Mouse (Mus musculus) mesoderm, embryonic 11.5 days (tissue): ENCODE results near the gene Psd.

Experiments used
- DNase-seq: peaks from one replicate; pipeline ENCODE4 v3.0.0-alpha.2; 2012; ENCODE audit warnings: low read depth, low spot score

Psd gene

DNA sequence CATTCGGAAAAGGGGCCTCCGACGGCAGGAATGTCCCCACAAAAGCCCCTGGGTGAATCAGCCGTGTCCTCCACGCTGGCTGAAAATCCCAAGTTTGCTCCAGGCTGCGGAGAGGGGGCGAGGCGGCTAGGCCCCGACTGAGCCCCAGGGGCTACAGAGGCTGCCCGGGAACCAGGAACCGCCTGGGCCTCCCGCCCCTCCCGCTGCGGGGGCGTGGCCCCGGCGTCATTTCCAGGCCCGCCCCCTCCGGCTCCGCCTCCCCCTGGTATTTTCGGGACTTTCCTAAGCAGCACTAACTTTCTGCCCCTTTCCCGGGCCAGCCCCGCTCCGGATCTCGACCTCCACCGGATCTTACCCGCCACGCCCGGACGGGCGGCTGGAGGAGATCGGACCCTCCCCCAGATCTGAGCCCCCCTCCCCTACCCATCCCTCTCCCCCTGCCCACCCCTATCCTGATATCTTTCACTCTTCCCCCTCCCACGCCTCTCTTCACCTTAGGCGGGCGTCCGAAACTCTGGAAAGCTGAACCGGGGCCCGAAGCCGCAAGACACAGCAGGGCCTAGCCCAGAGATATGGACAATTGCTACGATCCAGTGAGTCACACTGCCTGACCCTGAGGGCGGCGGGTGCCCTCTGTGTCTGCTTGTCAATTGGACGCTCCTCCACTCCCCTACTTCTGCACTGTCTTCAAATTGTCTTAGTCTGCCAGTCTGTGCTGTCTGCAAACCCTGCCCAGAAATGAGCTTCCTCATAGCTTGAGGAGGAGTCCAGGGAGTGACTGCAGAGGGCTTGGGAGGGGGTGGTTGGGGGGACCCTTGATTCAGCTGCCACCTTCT lies 21.3 kb downstream of the Psd start:
- DNase-seq, result peak; percentile 86

DNA sequence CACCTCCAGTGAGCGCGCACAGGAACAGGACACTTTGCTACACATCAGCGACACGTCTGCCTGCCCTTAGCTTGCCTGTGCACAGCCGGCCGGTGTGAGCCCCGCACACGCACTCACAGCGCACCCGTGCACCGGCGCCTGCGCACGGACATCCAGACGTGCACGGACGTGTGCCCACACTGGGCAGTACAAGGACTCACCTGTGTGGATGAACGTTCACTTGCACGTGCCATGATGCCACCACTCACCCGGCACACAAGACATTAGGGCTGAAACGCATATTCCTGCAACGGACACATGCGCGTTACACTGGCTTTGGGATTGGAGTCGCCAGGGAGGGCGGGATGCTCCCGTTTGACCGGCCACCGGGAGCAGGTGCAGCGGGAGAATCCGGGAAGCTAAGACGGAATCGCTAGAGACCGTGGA lies 22.0 kb downstream of the Psd start:
- DNase-seq, result no peak

DNA sequence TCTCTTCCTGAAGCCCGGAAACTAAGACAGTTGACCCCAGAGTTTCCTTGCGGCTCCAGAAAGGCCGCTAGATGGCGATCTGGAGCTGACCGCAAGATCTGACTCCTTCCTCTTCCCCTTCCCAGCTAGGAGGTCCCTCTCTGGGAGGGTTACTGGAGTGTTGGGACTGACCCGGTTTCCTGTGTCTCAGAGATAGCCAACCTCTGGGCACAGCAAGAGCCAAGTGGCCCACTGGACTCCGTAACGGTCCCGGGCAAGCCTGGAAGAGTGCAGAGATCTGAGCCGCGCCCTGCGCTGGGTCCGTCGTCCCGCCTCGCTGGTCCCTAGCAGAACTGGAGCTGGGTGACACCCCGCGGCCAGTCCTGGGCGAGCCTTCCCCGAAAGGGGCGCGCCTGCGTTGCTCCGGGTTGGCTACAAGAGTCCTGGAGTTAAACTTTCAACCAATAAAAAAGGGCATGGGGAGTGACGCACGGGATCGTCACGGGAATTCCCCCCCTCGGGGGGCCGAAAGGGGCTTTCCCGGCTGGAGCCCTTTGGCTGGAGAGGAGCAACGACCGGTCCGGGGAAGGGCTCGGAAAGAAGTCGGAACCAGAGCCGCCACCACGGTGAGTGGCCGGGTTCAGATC lies 22.6 kb downstream of the Psd start, which contains the start of gene Nfkb2:
Gene Nfkb2 (plus strand): TSS at position 105 of the 626 bp plus-strand sequence.
- DNase-seq, result peak; percentile 92

DNA sequence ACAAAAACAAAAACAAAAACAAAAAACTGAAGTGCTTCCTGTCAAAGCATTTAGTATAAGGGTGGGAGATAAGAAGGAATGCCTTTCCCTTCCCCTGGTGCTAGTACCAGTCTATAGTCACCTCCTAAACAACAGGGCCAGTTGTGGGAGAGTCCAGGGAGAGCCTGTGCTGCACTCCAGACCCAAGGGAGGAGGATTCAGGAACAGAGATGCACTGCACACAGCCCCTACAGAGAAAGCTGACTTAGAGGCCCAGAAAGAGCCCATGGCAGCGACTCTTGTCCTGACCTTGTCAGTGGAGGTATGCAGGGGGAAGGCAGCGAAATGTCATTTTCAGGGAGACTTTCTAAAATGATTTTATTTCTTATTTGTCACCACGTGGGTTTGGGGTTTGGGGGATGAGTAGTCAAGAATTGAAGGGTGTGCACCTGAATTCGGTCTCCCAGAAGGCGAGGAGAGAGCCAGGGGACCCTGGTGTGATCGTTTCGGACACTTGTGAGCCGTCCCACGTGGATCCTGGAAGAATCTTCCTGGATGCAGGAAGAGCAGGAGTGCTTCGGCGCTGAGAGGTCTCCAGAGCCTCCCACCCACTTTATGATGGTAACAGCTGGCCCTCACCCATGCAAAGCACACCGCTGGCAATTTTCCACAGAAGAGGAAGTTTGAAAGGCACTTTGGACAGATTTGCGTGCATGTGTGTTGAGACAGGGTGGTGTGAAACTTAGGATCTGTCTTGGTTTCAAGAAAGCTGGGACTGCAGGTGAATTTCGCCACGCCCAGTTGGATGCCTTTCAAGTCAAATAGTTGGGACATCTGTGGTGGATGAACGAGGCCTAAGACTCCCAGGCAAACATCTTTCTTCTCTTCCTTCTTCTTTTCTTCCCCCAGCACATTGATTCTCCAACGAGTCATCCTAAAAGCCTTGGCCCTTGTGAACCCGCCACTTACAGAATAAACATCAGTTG lies 23.4 kb downstream of the Psd start:
- DNase-seq, result no peak

- DNase-seq, result no peak
These were observed 24.4 kb downstream of the Psd start for GRCm38 (mm10) chr19:46302551-46302950.

- no peak for DNase-seq
These were observed 26.5 kb downstream of the Psd start for GRCm38 (mm10) chr19:46300294-46301045.

DNA sequence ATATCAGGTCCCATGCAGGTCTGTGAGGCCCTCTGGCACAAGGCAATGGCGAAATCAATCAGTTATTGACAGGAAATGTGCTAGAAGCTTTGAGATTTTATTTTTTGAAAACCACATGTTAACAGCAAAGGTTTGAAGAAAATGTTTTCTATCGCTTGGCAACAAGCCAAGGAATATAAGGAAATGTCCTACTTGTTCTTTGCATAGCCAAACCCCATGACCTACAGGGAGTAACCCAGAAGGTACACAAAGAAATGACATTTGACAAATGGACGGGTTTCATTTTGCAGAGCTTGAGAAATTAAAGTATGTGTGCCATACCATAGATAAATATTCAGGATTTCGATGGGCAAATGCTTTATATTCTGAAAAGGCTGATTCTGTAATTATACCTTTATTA lies 30.0 kb downstream of the Psd start:
- DNase-seq, result no peak

DNA sequence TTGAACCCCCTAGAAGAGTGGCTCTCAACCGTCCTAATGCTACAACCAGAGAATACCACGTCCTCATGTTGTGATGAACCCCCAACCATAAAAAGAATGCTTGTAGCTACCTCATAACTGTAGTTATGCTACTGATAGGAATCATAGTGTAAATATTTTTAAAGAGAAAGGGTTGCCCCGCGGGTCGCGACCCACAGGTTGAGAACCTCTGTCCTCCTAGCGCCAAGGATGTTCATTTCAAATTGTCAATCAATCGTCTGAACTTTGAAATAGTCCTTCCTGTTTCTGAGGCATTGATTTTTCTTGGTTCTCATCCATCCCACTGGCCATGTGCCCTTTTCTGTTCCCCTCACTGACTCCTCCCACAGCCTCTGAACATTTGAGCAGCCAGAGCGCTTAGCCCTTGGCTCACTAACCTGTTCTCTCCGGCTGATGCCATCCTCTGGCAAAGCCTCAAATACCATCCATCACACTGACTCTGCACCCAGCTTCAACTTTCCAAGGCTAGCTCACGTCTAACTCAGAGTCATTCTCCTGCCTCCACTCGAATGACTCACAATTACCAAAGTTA lies 36.3 kb downstream of the Psd start:
- DNase-seq, result no peak

GRCm38 (mm10) chr19:46287566-46287965 lies 39.4 kb downstream of the Psd start:
- DNase-seq, result no peak

GRCm38 (mm10) chr19:46286926-46287325 lies 40.0 kb downstream of the Psd start:
- no peak for DNase-seq

DNA sequence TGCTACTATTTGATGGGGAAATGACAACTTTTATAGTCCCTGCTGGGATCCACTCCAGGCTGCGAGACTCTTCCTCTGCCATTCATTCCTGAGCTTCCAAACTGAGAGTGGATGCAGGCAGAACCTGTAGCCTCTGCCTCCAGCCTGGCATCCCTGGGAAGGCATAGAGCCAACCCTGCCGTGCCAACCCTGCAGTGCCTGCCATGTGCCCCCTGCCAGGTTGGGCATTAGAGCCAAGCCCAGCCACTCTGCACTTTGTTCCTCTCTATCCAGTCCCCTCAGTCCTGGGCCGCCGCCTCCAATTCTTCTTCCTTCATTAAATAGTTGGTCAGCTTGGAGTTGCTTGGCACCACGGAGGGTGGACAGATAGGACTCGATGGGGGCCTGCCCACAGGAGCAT lies 40.9 kb downstream of the Psd start:
- DNase-seq, result no peak

GRCm38 (mm10) chr19:46285631-46286030 lies 41.3 kb downstream of the Psd start:
- no peak for DNase-seq

GRCm38 (mm10) chr19:46284686-46285085 lies 42.3 kb downstream of the Psd start:
- no peak for DNase-seq

DNA sequence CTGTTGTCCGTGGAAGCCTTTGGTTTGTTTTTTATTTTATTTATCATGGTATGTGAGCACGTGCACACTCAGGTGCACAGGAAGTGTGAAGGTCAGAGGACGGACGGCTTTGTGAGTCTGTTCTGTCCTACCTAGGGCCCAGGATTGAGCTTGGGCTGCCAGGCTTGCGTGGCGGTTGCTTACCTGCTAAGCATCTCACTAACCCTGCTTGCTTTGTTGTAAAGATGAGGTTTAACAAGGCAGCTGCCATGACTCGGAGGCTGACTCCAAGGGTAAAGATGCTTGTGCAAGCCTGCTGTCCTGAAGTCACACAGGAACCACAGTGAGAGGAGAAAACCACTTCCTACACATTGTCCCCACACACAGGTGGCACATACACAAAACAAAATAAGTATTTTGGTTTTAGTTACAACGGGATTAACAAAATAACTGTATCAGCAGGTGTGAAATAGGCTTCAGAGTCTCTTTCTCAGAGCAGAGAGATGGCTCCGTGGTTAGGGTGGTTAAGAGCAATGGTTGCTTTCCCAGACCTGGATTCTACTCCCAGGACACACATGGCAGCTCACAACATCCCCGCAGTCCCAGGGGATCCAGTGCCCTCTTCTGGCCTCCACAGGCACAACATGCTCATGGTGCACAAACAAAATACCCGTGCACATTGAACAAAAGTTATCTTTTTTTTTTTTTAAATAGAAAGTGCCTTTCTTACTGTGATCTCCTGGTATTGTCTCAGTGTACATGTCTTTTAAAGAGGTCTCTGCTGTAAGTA lies 44.7 kb downstream of the Psd start:
- no peak for DNase-seq

- peak; percentile 14 for DNase-seq
These were observed 51.6 kb downstream of the Psd start for GRCm38 (mm10) chr19:46275307-46275706.

- peak; percentile 27 for DNase-seq
These were observed 62.2 kb downstream of the Psd start for GRCm38 (mm10) chr19:46264762-46265161.
